Mouse (Mus musculus) Patski (cell line): ENCODE results near the gene Gm42906. TPM values are rescaled to one million over a fixed set of nuclear protein-coding genes. Genes with fewer than 3 reads are reported as not detected.
A peak's percentile ranks its signal among the peaks of the same experiment; 100 is the strongest.

Source experiments
- ATAC-seq: fragments of 100-300 bp; one replicate; pipeline ENCODE4 v1.8.0; 2021
- CTCF ChIA-PET: fragments of 350-600 bp; sonication (Branson Sonifier 250); formaldehyde crosslinking; loops from one replicate; lab custom pipeline; 2022; ENCODE audit warnings: inconsistent platforms; lab: Charles Lee
- POLR2A ChIA-PET: fragments of 350-600 bp; sonication (Branson Sonifier 250); formaldehyde crosslinking; loops from one replicate; lab custom pipeline; 2022; ENCODE audit warnings: antibody characterized with exemption, inconsistent platforms; lab: Charles Lee
- DNase-seq: peaks from one replicate; pipeline ENCODE4 v3.0.0-alpha.2; 2011; ENCODE audit warnings: low read depth, low spot score
- H3K27me3 ChIP-seq: fragments of 371-371 bp; one replicate; pipeline ENCODE4 v1.5.1; 2021
- CTCF ChIP-seq: fragments of 100-300 bp; IDR thresholded peaks from one replicate; pipeline ENCODE4 v1.5.1; 2021
- in situ Hi-C: fragments of 300-500 bp; cut with MboI; formaldehyde crosslinking; loops from 3 replicates; pipeline ENCODE4 v1.11.1; 2018; ENCODE audit warnings: low pct_unique_long_range_greater_than_20kb, mixed read lengths
- polyA plus RNA-seq: library from polyadenylated mRNA; unstranded; gene quantifications from one replicate; pipeline ENCODE4 v1.2.3, GENCODE M21; 2021

Gene Gm42906
- polyA plus RNA-seq, 1 experiment from 2014 or later = not detected

DNA sequence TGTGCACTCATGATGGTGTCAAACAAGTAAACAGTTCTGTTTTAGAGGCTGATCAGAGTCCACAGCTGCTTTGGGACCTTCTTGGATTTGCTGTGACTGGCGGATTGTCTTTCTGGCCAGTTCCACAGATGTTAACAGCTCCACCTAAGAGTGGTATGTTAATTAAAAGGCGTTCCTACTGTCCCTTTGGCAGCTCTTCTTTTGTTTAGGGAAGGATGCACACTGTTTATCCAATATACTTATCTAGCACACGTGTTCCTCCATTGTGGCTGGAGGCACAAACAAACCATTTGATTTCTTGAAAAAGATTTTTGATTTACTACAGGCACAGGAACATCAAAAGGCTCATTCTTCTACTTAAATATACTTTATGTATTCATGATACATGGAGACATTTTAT, 351.0 kb downstream of the Gm42906 start:
- POLR2A ChIA-PET = no interaction called here
- H3K27me3 ChIP-seq = no peaks in the 10 kb centered on the region
- CTCF ChIA-PET = no interaction called here
- in situ Hi-C loops = no loop called here
- DNase-seq = no peak
- TF ChIP-seq CTCF = no peak
- ATAC-seq = no peak

DNA sequence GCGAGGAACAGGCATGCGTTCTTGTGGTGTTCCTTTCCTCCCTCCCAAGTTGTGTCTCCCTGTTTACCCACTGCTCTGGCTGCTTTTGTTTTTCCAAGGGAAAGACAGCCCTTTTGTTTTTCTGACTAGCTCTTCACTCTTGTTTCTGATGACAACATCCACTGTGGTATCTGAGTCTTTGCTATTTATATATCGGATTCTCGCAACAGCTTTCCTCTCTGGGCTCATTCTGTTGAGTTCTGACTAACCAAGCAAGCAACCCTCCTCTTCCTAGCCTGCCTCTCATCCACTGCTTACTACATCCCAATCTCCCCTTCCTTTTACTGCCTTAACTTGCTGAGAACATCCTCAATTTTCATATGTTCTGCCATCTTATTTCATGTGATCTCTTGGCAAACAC, 353.7 kb downstream of the Gm42906 start:
- H3K27me3 ChIP-seq = no peaks in the 10 kb centered on the region
- no peak for ATAC-seq
- in situ Hi-C loops = no loop called here
- no peak for DNase-seq
- ChIA-PET CTCF (interaction anchor here (1.2 to 1.8 kb wide), 2 partner anchors 10 to 35 kb away, joined by 3 read pairs; no protein-coding TSS in a partner anchor), POLR2A (interaction anchor here (0.7 kb wide), 1 partner anchor 204 kb away, joined by 4 read pairs; no protein-coding TSS in a partner anchor)
- no peak for TF ChIP-seq CTCF

DNA sequence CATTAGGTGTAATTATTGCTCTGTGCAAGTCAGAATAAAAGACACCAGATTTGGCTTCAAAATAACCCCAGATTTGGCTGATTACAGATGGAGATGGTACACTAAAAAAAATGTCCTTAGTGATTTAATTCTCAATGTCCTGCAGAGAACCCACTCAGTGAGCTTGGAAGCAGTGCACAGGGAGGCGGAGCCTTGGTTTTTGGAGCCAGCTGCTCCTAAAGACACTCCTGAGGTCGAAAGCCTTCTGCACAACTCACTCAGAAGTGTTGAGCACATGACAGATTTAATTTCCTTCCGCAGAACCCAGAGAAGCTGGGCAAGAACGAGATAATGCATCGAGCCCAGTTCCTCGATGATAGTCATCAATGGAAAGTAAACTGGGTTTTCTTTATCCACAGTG, 356.5 kb downstream of the Gm42906 start:
- POLR2A ChIA-PET = no interaction called here
- no peak for TF ChIP-seq CTCF
- in situ Hi-C loops = no loop called here
- no peak for DNase-seq
- CTCF ChIA-PET = interaction anchor here (0.7 to 1.5 kb wide), 2 partner anchors 38 to 297 kb away, joined by 3 read pairs; no protein-coding TSS in a partner anchor
- no peak for ATAC-seq
- no peaks in the 10 kb centered on the region for H3K27me3 ChIP-seq

DNA sequence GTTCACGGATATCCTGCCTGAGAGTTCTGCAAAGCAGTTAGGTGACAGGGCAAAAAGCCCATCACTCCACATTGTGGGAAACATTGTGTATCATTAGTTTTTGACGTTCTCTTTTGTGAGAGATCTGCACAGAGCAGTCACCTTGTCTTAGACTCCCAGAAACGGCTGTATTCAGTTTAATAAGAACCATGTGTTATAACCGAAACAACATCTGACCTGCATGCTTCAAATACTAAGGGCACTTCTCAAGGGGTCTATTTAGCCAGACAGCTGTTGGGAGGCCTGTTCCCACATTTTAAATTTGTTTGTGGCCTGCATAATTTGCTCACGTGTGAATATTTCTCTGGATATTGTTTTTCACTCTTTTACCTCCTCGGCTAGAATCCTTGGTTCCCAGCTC, 357.1 kb downstream of the Gm42906 start:
- no peak for TF ChIP-seq CTCF
- no peak for DNase-seq
- POLR2A ChIA-PET = no interaction called here
- CTCF ChIA-PET = interaction anchor here (0.7 to 1.5 kb wide), 2 partner anchors 38 to 297 kb away, joined by 3 read pairs; no protein-coding TSS in a partner anchor
- H3K27me3 ChIP-seq = no peaks in the 10 kb centered on the region
- in situ Hi-C loops = no loop called here
- no peak for ATAC-seq

DNA sequence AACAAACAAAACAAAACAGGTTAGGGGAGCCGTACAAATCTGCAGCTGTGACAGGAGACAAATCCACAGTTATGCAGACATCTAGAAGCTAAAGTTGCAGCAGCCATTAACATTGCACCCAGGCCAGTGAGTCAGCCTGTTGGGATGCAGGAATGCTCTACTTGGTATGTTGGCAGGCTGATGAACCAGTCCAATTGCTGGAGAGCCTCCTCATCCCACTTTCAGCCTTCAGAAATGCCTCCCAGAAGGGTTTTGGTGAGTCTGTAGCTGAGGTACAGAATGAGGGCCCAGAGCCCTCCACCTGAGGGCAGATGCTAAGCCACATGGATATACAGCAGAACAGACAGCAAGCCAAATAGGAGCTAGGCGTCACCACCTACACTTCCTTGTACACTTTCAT, 358.4 kb downstream of the Gm42906 start:
- in situ Hi-C loops = no loop called here
- ChIA-PET CTCF (interaction anchor here (0.6 to 2.2 kb wide), 9 partner anchors 11 to 296 kb away, joined by 3 to 9 read pairs (median 3); no protein-coding TSS in a partner anchor), POLR2A (interaction anchor here (0.6 kb wide), 2 partner anchors 24 to 259 kb away, joined by 4 read pairs; no protein-coding TSS in a partner anchor)
- ATAC-seq = peak; percentile 95
- H3K27me3 ChIP-seq = no peaks in the 10 kb centered on the region
- DNase-seq = no peak
- no peak for TF ChIP-seq CTCF

DNA sequence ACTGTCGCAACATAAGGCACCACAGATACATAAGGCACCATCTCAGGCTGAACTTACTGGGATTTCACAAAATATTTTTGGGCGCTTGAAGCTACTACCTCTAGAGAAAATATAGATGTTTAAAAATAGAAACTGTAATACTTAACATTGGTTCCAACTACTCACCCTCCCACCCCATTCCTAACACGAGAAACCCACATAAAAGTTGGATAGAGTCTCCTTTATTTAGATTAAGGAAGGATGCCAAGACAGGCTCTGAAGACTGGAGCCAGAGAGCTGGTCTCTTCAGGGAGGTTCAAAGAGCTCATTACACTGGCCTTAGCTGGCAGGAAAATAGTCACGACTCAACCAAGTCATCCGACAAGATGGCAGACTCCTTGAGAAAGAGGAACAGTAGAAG, 361.9 kb downstream of the Gm42906 start:
- no peak for TF ChIP-seq CTCF
- ChIA-PET POLR2A (interaction anchor here (0.6 to 0.7 kb wide), 2 partner anchors 61 to 75 kb away, joined by 3 to 4 read pairs; no protein-coding TSS in a partner anchor), CTCF (interaction anchor here (1.0 to 1.4 kb wide), 3 partner anchors 9 to 303 kb away, joined by 3 to 4 read pairs (median 3); no protein-coding TSS in a partner anchor)
- DNase-seq (no peak), ATAC-seq (no peak)
- in situ Hi-C loops = no loop called here
- H3K27me3 ChIP-seq = no peaks in the 10 kb centered on the region

DNA sequence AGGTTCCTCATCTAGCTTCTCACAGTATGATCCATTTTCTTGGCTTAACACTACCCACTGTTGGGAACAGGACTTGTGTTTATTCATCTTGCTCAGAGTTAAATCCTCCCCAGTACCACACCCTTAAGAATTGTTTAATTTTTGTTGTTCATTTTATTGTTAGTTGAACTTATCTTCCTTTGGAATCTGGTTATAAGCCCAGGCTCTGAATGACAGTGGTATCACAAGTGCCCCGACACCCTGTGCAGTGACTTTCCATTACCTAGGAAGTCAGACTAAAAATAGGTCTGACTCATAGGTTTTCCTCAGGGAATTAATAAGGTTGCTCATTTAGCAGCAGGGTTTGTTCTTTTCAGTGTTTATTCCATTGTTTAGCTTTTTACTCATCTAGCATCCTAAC, 362.7 kb downstream of the Gm42906 start:
- DNase-seq (no peak), ATAC-seq (peak; percentile 45)
- in situ Hi-C loops = no loop called here
- H3K27me3 ChIP-seq = no peaks in the 10 kb centered on the region
- ChIA-PET POLR2A (interaction anchor here (0.6 to 1.3 kb wide), 3 partner anchors 16 to 96 kb away, joined by 3 read pairs; no protein-coding TSS in a partner anchor), CTCF (interaction anchor here (1.1 to 1.4 kb wide), 4 partner anchors 10 to 304 kb away, joined by 3 to 4 read pairs (median 4); no protein-coding TSS in a partner anchor)
- TF ChIP-seq CTCF = no peak

DNA sequence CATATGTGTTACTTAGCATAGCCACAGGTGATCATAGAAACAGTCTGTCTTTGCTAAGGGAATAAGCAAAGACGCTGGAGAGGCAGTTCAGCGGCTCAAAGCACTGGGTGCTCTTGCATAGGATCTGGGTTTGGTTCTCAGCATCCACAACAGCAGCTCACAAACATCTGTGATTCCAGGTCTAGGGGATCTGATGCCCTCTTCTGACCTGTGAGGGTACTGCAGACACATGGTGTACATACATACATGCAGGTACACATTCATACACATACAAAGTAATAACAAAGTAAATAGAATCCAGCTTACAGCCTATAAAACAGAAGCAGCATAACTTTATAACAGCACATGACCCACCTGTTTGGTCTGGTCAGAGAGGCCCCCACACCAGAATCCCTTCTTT, 366.0 kb downstream of the Gm42906 start:
- in situ Hi-C loops = no loop called here
- DNase-seq (no peak), ATAC-seq (no peak)
- ChIA-PET CTCF (interaction anchor here (0.8 kb wide), 1 partner anchor 19 kb away, joined by 3 read pairs; no protein-coding TSS in a partner anchor), POLR2A (no interaction called here)
- TF ChIP-seq CTCF = no peak
- no peaks in the 10 kb centered on the region for H3K27me3 ChIP-seq

DNA sequence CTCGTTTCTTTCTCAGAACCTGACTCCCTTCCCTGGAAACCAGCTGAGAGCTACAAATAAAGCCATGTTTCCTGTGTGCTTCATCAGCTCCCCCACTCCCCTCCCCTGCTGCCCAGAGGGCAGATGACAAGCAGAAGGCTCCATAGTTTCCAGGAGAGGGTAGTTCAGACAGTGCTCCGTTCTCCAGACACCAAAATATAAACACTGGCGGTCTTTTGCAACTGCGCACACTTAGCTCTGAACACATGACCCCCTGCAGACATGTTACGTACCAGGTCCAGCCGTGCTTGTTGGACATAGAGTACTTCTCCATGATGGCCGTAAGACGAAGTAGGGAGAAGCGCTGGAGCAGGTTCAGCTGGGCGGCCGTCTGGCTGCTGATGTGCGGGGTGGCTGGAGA, 367.5 kb downstream of the Gm42906 start:
- TF ChIP-seq CTCF = no peak
- no peak for DNase-seq
- in situ Hi-C loops = no loop called here
- ATAC-seq = no peak
- H3K27me3 ChIP-seq = no peaks in the 10 kb centered on the region
- POLR2A ChIA-PET = no interaction called here
- CTCF ChIA-PET = no interaction called here

DNA sequence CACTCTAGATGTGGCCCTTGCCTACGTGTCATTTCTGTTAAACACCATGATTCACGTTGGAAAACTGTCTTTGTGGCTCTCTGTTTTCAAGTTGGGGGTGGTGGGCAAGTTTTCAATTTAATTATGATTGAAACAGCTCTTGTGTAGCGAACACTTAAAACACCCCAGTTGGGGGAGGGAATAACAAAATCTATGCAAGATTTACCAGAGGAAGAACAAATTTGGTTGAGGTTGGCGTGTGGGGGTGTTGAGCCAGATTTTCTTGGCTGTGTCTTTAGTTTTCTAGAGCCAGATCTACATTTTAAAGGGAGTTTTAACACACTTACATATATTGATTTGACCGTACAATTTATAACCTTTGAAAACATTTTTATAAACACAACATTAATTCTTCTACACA, 368.2 kb downstream of the Gm42906 start:
- ChIA-PET POLR2A (interaction anchor here (1.4 kb wide), 1 partner anchor 10 kb away, joined by 4 read pairs; no protein-coding TSS in a partner anchor), CTCF (interaction anchor here (0.9 to 2.5 kb wide), 2 partner anchors 9 to 128 kb away, joined by 3 to 9 read pairs; no protein-coding TSS in a partner anchor)
- in situ Hi-C loops = no loop called here
- TF ChIP-seq CTCF = no peak
- DNase-seq (no peak), ATAC-seq (no peak)
- H3K27me3 ChIP-seq = no peaks in the 10 kb centered on the region

DNA sequence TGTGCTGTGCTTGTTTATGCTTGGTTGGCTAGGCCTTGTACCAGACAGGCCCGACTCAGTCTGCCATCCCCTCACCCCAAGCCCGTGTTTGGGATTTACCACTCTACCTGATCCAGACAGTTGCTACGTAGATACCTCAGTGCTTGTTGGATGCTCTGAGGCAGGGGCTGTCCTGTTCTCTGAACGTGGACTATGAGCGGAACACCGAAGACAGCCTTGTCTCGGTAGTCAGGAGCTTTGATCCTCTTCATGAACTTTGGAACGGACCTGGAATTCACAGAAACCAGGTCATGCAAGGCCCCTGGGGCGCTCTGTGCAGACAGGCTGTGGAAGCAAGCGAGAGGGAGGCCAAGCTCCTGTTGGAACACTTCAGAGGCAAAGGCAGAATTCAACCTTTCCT, 368.6 kb downstream of the Gm42906 start:
- ATAC-seq = no peak
- no peak for TF ChIP-seq CTCF
- in situ Hi-C loops = no loop called here
- DNase-seq = no peak
- CTCF ChIA-PET = interaction anchor here (0.9 to 2.5 kb wide), 2 partner anchors 10 to 129 kb away, joined by 3 to 9 read pairs; no protein-coding TSS in a partner anchor
- POLR2A ChIA-PET = interaction anchor here (0.7 to 1.4 kb wide), 2 partner anchors 9 to 28 kb away, joined by 3 to 4 read pairs; no protein-coding TSS in a partner anchor
- H3K27me3 ChIP-seq = no peaks in the 10 kb centered on the region
